Mouse (Mus musculus) limb, embryonic 14.5 days (tissue): ENCODE measurements around the gene Wfikkn2. TPM values are rescaled to one million over a fixed set of nuclear protein-coding genes. Genes with fewer than 3 reads are reported as not detected.
A peak's percentile ranks its signal among the peaks of the same experiment; 100 is the strongest.

Source experiments
- ATAC-seq: fragments of 200-750 bp; cut with Nextera tagmentation; 2 replicates; pipeline ENCODE4 v1.8.0; 2017; ENCODE audit warnings: low read depth, moderate number of reproducible peaks, moderate TSS enrichment; ENCODE audit not compliant: low FRiP score
- DNase-seq: peaks from one replicate; pipeline ENCODE4 v3.0.0-alpha.2; 2015; ENCODE audit warnings: low spot score
- H3K27ac ChIP-seq: fragments of 300-500 bp; sonication (generic); replicated peaks from 2 replicates; pipeline ENCODE4 v1.5.1; 2014; ENCODE audit warnings: low read depth, mild to moderate bottlenecking, low read length, moderate library complexity, mixed read lengths
- H3K27me3 ChIP-seq: fragments of 300-500 bp; sonication (generic); 2 replicates; pipeline ENCODE4 v1.6.1; 2014; ENCODE audit warnings: low read length, mixed read lengths; ENCODE audit not compliant: control insufficient read depth, insufficient read depth
- H3K36me3 ChIP-seq: fragments of 300-500 bp; sonication (generic); 2 replicates; pipeline ENCODE4 v1.6.1; 2014; ENCODE audit warnings: mild to moderate bottlenecking, low read length, moderate library complexity, mixed read lengths; ENCODE audit not compliant: control insufficient read depth, insufficient read depth
- H3K4me1 ChIP-seq: fragments of 300-500 bp; sonication (generic); 2 replicates; pipeline ENCODE4 v1.6.1; 2014; ENCODE audit warnings: antibody characterized with exemption, low read length, mixed read lengths; ENCODE audit not compliant: control insufficient read depth, insufficient read depth
- H3K4me2 ChIP-seq: fragments of 300-500 bp; sonication (generic); replicated peaks from 2 replicates; pipeline ENCODE4 v1.6.1; 2014; ENCODE audit warnings: low read depth, mild to moderate bottlenecking, low read length, moderate library complexity; ENCODE audit not compliant: severe bottlenecking
- H3K4me3 ChIP-seq: fragments of 300-500 bp; sonication (generic); replicated peaks from 2 replicates; pipeline ENCODE4 v1.5.1; 2014; ENCODE audit warnings: low read length
- H3K9ac ChIP-seq: fragments of 300-500 bp; sonication (generic); 2 replicates; pipeline ENCODE4 v1.6.1; 2014; ENCODE audit warnings: mild to moderate bottlenecking, low read depth, low read length, moderate library complexity; ENCODE audit not compliant: severe bottlenecking
- H3K9me3 ChIP-seq: fragments of 300-500 bp; sonication (generic); 2 replicates; pipeline ENCODE4 v1.6.1; 2016; ENCODE audit warnings: low read length; ENCODE audit not compliant: control insufficient read depth
- POLR2A ChIP-seq: fragments of 200-500 bp; IDR thresholded peaks from 2 replicates; pipeline ENCODE4 v1.8.0; 2012; ENCODE audit warnings: inconsistent platforms, mild to moderate bottlenecking, moderate library complexity, borderline replicate concordance; ENCODE audit not compliant: insufficient read depth, insufficient read length; ENCODE audit errors: extremely low read depth
- WGBS: fragments of 180-500 bp; shearing (Covaris S2); extraction: QIAGEN DNeasy Blood & Tissue Kit; methylation state at CpG from one replicate; pipeline ENCODE4 v1.1.7; 2014; 5-methylcytosine and 5-hydroxymethylcytosine counted together
- polyA plus RNA-seq, 2 experiments: library from polyadenylated mRNA; depleted of rRNA in 1 of 2; stranded (reverse) in 1 of 2; unstranded in 1 of 2; fragments of >200 nt; fragmentation: Nextera tagmentation in 1 of 2; extraction: Ambion mirVana in 1 of 2; gene quantifications; 2 replicates each; pipeline versions ENCODE4 v1.2.1 to v1.2.3; 2012 to 2014

Wfikkn2 gene
- polyA plus RNA-seq, 2 experiments = 9.7 to 19.9 TPM

GRCm38 (mm10) chr11:94216247-94216646 lies 29.6 kb downstream of the Wfikkn2 start:
- TF ChIP-seq POLR2A = no peak
- ATAC-seq = no peak
- no peak for DNase-seq
- no peak overlapping the region for H3K27ac ChIP-seq
- H3K27me3 ChIP-seq = no peaks in the 10 kb centered on the region
- 60% methylated on average over 2 of the region's 2 CpGs for WGBS
- no peak overlapping the region for H3K9ac ChIP-seq
- peaks cover 16% of the 10 kb centered on the region for H3K36me3 ChIP-seq
- H3K4me3 ChIP-seq = no peak overlapping the region
- H3K4me1 ChIP-seq = peaks cover 15% of the 10 kb centered on the region
- no peaks in the 10 kb centered on the region for H3K9me3 ChIP-seq
- H3K4me2 ChIP-seq = no peak overlapping the region

GRCm38 (mm10) chr11:94215581-94215980 lies 30.2 kb downstream of the Wfikkn2 start:
- ATAC-seq (no peak), DNase-seq (no peak)
- H3K36me3 ChIP-seq = peaks cover 16% of the 10 kb centered on the region
- no peak for TF ChIP-seq POLR2A
- H3K4me1 ChIP-seq = peaks cover 15% of the 10 kb centered on the region
- no peaks in the 10 kb centered on the region for H3K9me3 ChIP-seq
- no peak overlapping the region for H3K4me3 ChIP-seq
- no peak overlapping the region for H3K27ac ChIP-seq
- no peak overlapping the region for H3K9ac ChIP-seq
- H3K27me3 ChIP-seq = no peaks in the 10 kb centered on the region
- 88% methylated on average over 3 of the region's 3 CpGs for WGBS
- no peak overlapping the region for H3K4me2 ChIP-seq

- H3K4me2 ChIP-seq = 0 out of 2 replicates have a peak overlapping the region, but pooled peaks have one; percentile 1
- TF ChIP-seq POLR2A = no peak
- H3K9me3 ChIP-seq = no peaks in the 10 kb centered on the region
- peaks cover 20% of the 10 kb centered on the region for H3K4me1 ChIP-seq
- H3K27ac ChIP-seq = no peak overlapping the region
- 0 out of 2 replicates have a peak overlapping the region, but pooled peaks have one; percentile 25 for H3K9ac ChIP-seq
- peaks cover 16% of the 10 kb centered on the region for H3K36me3 ChIP-seq
- no peak for ATAC-seq
- no peak overlapping the region for H3K4me3 ChIP-seq
- no peaks in the 10 kb centered on the region for H3K27me3 ChIP-seq
- WGBS = 82% methylated on average over 29 of the region's 29 CpGs
- DNase-seq = no peak
Observed at GRCm38 (mm10) chr11:94213735-94214594, 31.8 kb downstream of the Wfikkn2 start.

GRCm38 (mm10) chr11:94212997-94213396 lies 32.8 kb downstream of the Wfikkn2 start:
- Histone ChIP-seq H3K9ac (peak overlapping the region; percentile 95; the same call in 1 of the 2 replicates), H3K4me2 (peak overlapping the region; percentile 60), H3K4me1 (peaks cover 20% of the 10 kb centered on the region), H3K36me3 (peaks cover 16% of the 10 kb centered on the region), H3K27ac (no peak overlapping the region), H3K4me3 (peak overlapping the region; percentile 97), H3K27me3 (no peaks in the 10 kb centered on the region), H3K9me3 (no peaks in the 10 kb centered on the region)
- DNase-seq (no peak), ATAC-seq (no peak)
- no peak for TF ChIP-seq POLR2A
- WGBS = 41% methylated on average over 4 of the region's 4 CpGs

- peak overlapping the region; percentile 95 for H3K9ac ChIP-seq
- H3K4me1 ChIP-seq = peaks cover 20% of the 10 kb centered on the region
- ATAC-seq (no peak), DNase-seq (no peak)
- 2% methylated on average over 7 of the region's 7 CpGs for whole genome bisulfite sequencing
- H3K9me3 ChIP-seq = no peaks in the 10 kb centered on the region
- H3K27ac ChIP-seq = peak overlapping the region; percentile 97
- H3K27me3 ChIP-seq = no peaks in the 10 kb centered on the region
- peak overlapping the region; percentile 60 for H3K4me2 ChIP-seq
- H3K4me3 ChIP-seq = peak overlapping the region; percentile 97
- peaks cover 16% of the 10 kb centered on the region for H3K36me3 ChIP-seq
- TF ChIP-seq POLR2A = no peak
Observed at GRCm38 (mm10) chr11:94212489-94212836, 33.3 kb downstream of the Wfikkn2 start.
